Mouse (Mus musculus) heart, postnatal 4 days (tissue): ENCODE results near the gene Wdr4. TPM values are rescaled to one million over a fixed set of nuclear protein-coding genes. Genes with fewer than 3 reads are reported as not detected.

Experiments
- DNase-seq: peaks from one replicate; pipeline ENCODE4 v3.0.0; 2021
- microRNA-seq, 2 experiments: library from miRNA; unstranded; fragments of <30 nt; microRNA quantifications; one replicate each; pipeline ENCODE4 v1.2.0; 2021 to 2022
- total RNA-seq, 2 experiments: library from RNA; stranded (reverse); gene quantifications; 2 replicates each; pipeline ENCODE4 v1.2.3; 2021

Gene Wdr4
- total RNA-seq, 2 experiments from 2014 or later: 15.9 to 16.4 TPM

DNA sequence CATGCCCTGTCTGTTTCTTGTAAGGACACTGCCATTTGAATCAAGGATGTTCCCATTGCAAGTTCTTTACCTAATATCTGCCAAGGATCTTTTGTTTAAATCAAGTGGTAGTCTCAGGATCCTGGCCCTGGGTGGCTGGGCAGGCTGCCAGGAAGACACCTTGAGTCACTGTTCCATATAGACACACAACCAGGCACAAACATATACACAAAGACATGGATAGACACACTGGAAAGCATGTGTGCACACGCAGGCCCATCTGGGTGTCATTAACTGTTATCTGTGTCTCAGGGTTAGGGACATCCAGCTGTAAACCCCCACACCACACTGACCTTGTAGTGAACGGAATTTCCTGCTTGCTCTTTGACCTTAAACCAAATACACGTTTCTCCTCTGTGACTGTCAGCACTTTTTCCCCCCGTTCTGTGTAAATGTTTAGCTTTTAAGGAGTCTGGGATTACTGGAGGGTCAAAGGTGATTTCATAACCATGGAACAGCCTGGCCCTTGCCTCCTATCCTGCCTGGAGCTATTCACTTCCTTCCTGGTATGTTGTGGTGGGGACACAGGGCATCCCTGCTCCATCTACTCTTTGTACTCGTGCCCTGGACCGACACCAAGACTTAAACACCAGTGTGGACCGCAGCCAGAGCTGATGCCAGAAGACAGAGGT, 74.6 kb downstream of the Wdr4 start:
- DNase-seq: no peak

Small RNAs within 50 kb of the gene (microRNA-seq; reads per million reads assigned to microRNA genes)
- 0 reads per million in 2 experiments for gene Gm24970

Other genes starting within 250 kb of the Wdr4 start
- 1 to 10 TPM; 1.7 to 2.4 TPM for gene Rsph1, start 242.6 kb downstream of the Wdr4 start, total RNA-seq
- gene Slc37a1, start 233.2 kb downstream of the Wdr4 start, total RNA-seq: 10 to 100 TPM; 10.8 to 11.6 TPM
- 10 to 100 TPM in 1 of 2 experiments, 1 to 10 TPM in 1; 9.2 to 11.3 TPM for gene Pde9a, start 133.8 kb downstream of the Wdr4 start, total RNA-seq
- 100 to 1,000 TPM; 873 to 920 TPM for gene Ndufv3, start 135 bp upstream of the Wdr4 start, total RNA-seq
- 10 to 100 TPM; 17.0 to 17.9 TPM for gene Pknox1, start 44.8 kb upstream of the Wdr4 start, total RNA-seq
- 1 to 10 TPM in 1 of 2 experiments, under 1 TPM in 1; 0.45 to 1.1 TPM for gene Cbs, start 117.3 kb upstream of the Wdr4 start, total RNA-seq
- 100 to 1,000 TPM; 160 to 162 TPM for gene U2af1, start 138.9 kb upstream of the Wdr4 start, total RNA-seq
- gene Cryaa, start 157.8 kb upstream of the Wdr4 start, total RNA-seq: not detected